Mouse (Mus musculus): Measurements from ENCODE around the gene Rassf4. TPM values are rescaled to one million over a fixed set of nuclear protein-coding genes. Genes with fewer than 3 reads are reported as not detected.
A peak's percentile ranks its signal among the peaks of the same experiment; 100 is the strongest.
"Not testable (repeated sequence)": the region's sequence is repeated elsewhere in the genome, so short reads cannot be mapped to it uniquely, and the experiment has no call there.

Rassf4 gene
- polyA plus RNA-seq, 1 experiment from 2014 or later: 32.3 TPM

DNA sequence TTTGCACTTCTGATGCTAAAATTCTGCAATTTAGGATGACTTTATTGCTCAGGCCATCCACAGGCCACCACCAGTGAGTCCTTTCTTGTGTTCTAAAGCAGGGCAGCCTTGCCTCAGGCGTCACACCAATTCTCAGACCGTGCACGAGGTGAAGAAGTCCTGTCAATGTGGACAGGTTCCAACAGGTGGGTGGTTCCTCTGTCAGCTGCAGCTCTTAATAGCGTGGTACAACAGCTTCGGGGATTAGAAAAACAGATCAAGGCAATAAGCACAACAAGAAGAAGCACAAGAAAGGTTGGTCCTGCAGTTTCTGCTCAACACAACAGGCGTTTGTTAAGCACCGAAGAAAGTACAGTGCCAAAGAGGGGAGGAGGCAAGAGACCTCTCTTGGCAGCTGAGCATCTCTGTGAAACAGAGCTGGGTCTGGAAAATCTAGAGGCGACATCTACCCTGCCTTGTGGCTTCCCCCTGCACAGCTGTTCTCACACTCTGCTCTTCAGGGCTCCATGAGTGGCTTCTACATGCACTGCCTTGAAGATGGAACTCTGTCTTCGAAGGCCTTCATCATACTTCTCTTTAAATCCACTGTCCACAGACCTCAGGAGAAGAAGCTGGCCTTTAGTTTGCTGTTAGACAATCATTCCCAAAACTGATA is 37.0 kb downstream of the Rassf4 start:
- H3K9me3 ChIP-seq (ENCODE audit: control insufficient read depth, low read length): no peaks in the 10 kb centered on the region
- 85% methylated on average over 9 of the region's 9 CpGs for WGBS
- ATAC-seq (ENCODE audit: low read depth): no peak
- no peaks in the 10 kb centered on the region for H3K27me3 ChIP-seq (ENCODE audit: control insufficient read depth, insufficient read depth, low read length)
- no peaks in the 10 kb centered on the region for H3K4me1 ChIP-seq (ENCODE audit: control insufficient read depth, insufficient read depth, low read length)
- H3K27ac ChIP-seq (ENCODE audit: low read depth, low read length): no peak overlapping the region
- no peak overlapping the region for H3K4me3 ChIP-seq (ENCODE audit: low read depth, low read length)
- no peaks in the 10 kb centered on the region for H3K36me3 ChIP-seq (ENCODE audit: control insufficient read depth, insufficient read depth, low read length)
- H3K4me2 ChIP-seq (ENCODE audit: low read depth, low read length): no peak overlapping the region
- H3K9ac ChIP-seq (replicated peaks; ENCODE audit: low read depth, low read length): no peak overlapping the region

- no peaks in the 10 kb centered on the region for H3K4me1 ChIP-seq (ENCODE audit: control insufficient read depth, insufficient read depth, low read length)
- no peak overlapping the region for H3K4me3 ChIP-seq (ENCODE audit: low read depth, low read length)
- no peaks in the 10 kb centered on the region for H3K9me3 ChIP-seq (ENCODE audit: control insufficient read depth, low read length)
- no peaks in the 10 kb centered on the region for H3K27me3 ChIP-seq (ENCODE audit: control insufficient read depth, insufficient read depth, low read length)
- H3K27ac ChIP-seq (ENCODE audit: low read depth, low read length): 0 out of 2 replicates have a peak overlapping the region, but pooled peaks have one; percentile 39
- 75% methylated on average over 10 of the region's 10 CpGs for WGBS
- H3K4me2 ChIP-seq (ENCODE audit: low read depth, low read length): no peak overlapping the region
- no peaks in the 10 kb centered on the region for H3K36me3 ChIP-seq (ENCODE audit: control insufficient read depth, insufficient read depth, low read length)
- no peak overlapping the region for H3K9ac ChIP-seq (replicated peaks; ENCODE audit: low read depth, low read length)
- no peak for ATAC-seq (ENCODE audit: low read depth)
These were observed 38.2 kb downstream of the Rassf4 start for GRCm38 (mm10) chr6:116635251-116636180.

GRCm38 (mm10) chr6:116633741-116634695 is 39.7 kb downstream of the Rassf4 start:
- Histone ChIP-seq H3K4me1 (ENCODE audit: control insufficient read depth, insufficient read depth, low read length) (no peaks in the 10 kb centered on the region; the same call in 1 of the 2 replicates), H3K4me2 (ENCODE audit: low read depth, low read length) (no peak overlapping the region), H3K9me3 (ENCODE audit: control insufficient read depth, low read length) (no peaks in the 10 kb centered on the region), H3K4me3 (ENCODE audit: low read depth, low read length) (no peak overlapping the region), H3K36me3 (ENCODE audit: control insufficient read depth, insufficient read depth, low read length) (no peaks in the 10 kb centered on the region), H3K27me3 (ENCODE audit: control insufficient read depth, insufficient read depth, low read length) (no peaks in the 10 kb centered on the region), H3K9ac (replicated peaks; ENCODE audit: low read depth, low read length) (no peak overlapping the region), H3K27ac (ENCODE audit: low read depth, low read length) (no peak overlapping the region)
- ATAC-seq (ENCODE audit: low read depth): no peak
- 96% methylated on average over 17 of the region's 17 CpGs for WGBS

GRCm38 (mm10) chr6:116632129-116632528 is 41.6 kb downstream of the Rassf4 start:
- Histone ChIP-seq H3K4me2 (ENCODE audit: low read depth, low read length) (no peak overlapping the region), H3K27me3 (ENCODE audit: control insufficient read depth, insufficient read depth, low read length) (no peaks in the 10 kb centered on the region), H3K4me3 (ENCODE audit: low read depth, low read length) (no peak overlapping the region), H3K4me1 (ENCODE audit: control insufficient read depth, insufficient read depth, low read length) (peaks cover 5% of the 10 kb centered on the region; the same call in 1 of the 2 replicates), H3K9me3 (ENCODE audit: control insufficient read depth, low read length) (no peaks in the 10 kb centered on the region), H3K27ac (ENCODE audit: low read depth, low read length) (no peak overlapping the region), H3K9ac (replicated peaks; ENCODE audit: low read depth, low read length) (no peak overlapping the region), H3K36me3 (ENCODE audit: control insufficient read depth, insufficient read depth, low read length) (no peaks in the 10 kb centered on the region)
- 62% methylated on average over 1 of the region's 1 CpGs for WGBS
- no peak for ATAC-seq (ENCODE audit: low read depth)

- WGBS: 68% methylated on average over 10 of the region's 10 CpGs
- H3K4me1 ChIP-seq (ENCODE audit: control insufficient read depth, insufficient read depth, low read length): peaks cover 7% of the 10 kb centered on the region; the same call in 1 of the 2 replicates
- no peaks in the 10 kb centered on the region for H3K27me3 ChIP-seq (ENCODE audit: control insufficient read depth, insufficient read depth, low read length)
- peaks cover 6% of the 10 kb centered on the region for H3K36me3 ChIP-seq (ENCODE audit: control insufficient read depth, insufficient read depth, low read length)
- no peak for ATAC-seq (ENCODE audit: low read depth)
- peak overlapping the region; percentile 28; the same call in 1 of the 2 replicates for H3K27ac ChIP-seq (ENCODE audit: low read depth, low read length)
- H3K4me2 ChIP-seq (ENCODE audit: low read depth, low read length): no peak overlapping the region
- no peak overlapping the region for H3K4me3 ChIP-seq (ENCODE audit: low read depth, low read length)
- no peak overlapping the region for H3K9ac ChIP-seq (replicated peaks; ENCODE audit: low read depth, low read length)
- no peaks in the 10 kb centered on the region for H3K9me3 ChIP-seq (ENCODE audit: control insufficient read depth, low read length)
These were observed 44.0 kb downstream of the Rassf4 start for GRCm38 (mm10) chr6:116629766-116630165.

GRCm38 (mm10) chr6:116628539-116629171 is 45.1 kb downstream of the Rassf4 start, which contains the start of gene Zfp422:
Zfp422 (minus strand) TSS chr6:116628999.
- H3K9me3 ChIP-seq (ENCODE audit: control insufficient read depth, low read length): no peaks in the 10 kb centered on the region
- peak within 1 kb of the TSS; percentile 81 for H3K4me3 ChIP-seq (ENCODE audit: low read depth, low read length)
- peak within 1 kb of the TSS; percentile 81 for H3K4me2 ChIP-seq (ENCODE audit: low read depth, low read length)
- H3K4me1 ChIP-seq (ENCODE audit: control insufficient read depth, insufficient read depth, low read length): peaks cover 7% of the 10 kb centered on the region; the same call in 1 of the 2 replicates
- ATAC-seq (ENCODE audit: low read depth): peak; percentile 98
- 0% methylated on average over 56 of the region's 56 CpGs for WGBS
- peak within 1 kb of the TSS; percentile 97 for H3K9ac ChIP-seq (replicated peaks; ENCODE audit: low read depth, low read length)
- H3K27ac ChIP-seq (ENCODE audit: low read depth, low read length): peak within 1 kb of the TSS; percentile 94
- peaks cover 6% of the 10 kb centered on the region for H3K36me3 ChIP-seq (ENCODE audit: control insufficient read depth, insufficient read depth, low read length)
- H3K27me3 ChIP-seq (ENCODE audit: control insufficient read depth, insufficient read depth, low read length): no peaks in the 10 kb centered on the region

DNA sequence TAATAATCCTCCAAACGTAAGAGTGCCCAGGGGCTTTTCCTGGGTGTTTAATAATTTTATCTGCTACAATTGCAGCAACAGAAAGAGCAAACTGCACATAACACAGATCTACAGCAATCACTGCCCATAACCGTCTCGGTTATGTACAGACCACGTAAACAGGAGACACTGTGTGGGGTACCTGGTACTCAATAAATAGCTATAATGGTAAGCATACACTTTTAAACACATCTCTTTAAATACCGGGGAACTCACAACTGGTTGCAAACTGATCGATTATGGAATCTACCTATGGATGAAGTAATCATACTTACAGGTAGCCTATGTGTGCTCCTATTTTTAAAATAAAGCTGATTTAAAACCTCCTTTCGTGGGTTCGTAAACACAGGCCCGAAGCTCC is 45.7 kb downstream of the Rassf4 start:
- Histone ChIP-seq H3K27me3 (ENCODE audit: control insufficient read depth, insufficient read depth, low read length) (no peaks in the 10 kb centered on the region), H3K9ac (replicated peaks; ENCODE audit: low read depth, low read length) (peak overlapping the region; percentile 97), H3K4me2 (ENCODE audit: low read depth, low read length) (peak overlapping the region; percentile 81), H3K4me3 (ENCODE audit: low read depth, low read length) (peak overlapping the region; percentile 81), H3K9me3 (ENCODE audit: control insufficient read depth, low read length) (no peaks in the 10 kb centered on the region), H3K27ac (ENCODE audit: low read depth, low read length) (peak overlapping the region; percentile 94), H3K36me3 (ENCODE audit: control insufficient read depth, insufficient read depth, low read length) (peaks cover 6% of the 10 kb centered on the region), H3K4me1 (ENCODE audit: control insufficient read depth, insufficient read depth, low read length) (peaks cover 7% of the 10 kb centered on the region; the same call in 1 of the 2 replicates)
- no peak for ATAC-seq (ENCODE audit: low read depth)
- WGBS: 13% methylated on average over 9 of the region's 9 CpGs

GRCm38 (mm10) chr6:116626417-116626816 is 47.3 kb downstream of the Rassf4 start:
- not testable (repeated sequence) for H3K4me1 ChIP-seq (ENCODE audit: control insufficient read depth, insufficient read depth, low read length); ATAC-seq (ENCODE audit: low read depth); H3K4me2 ChIP-seq (ENCODE audit: low read depth, low read length); H3K9ac ChIP-seq (replicated peaks; ENCODE audit: low read depth, low read length); H3K4me3 ChIP-seq (ENCODE audit: low read depth, low read length); H3K9me3 ChIP-seq (ENCODE audit: control insufficient read depth, low read length); H3K36me3 ChIP-seq (ENCODE audit: control insufficient read depth, insufficient read depth, low read length); H3K27me3 ChIP-seq (ENCODE audit: control insufficient read depth, insufficient read depth, low read length); H3K27ac ChIP-seq (ENCODE audit: low read depth, low read length)
- WGBS: 94% methylated on average over 9 of the region's 9 CpGs
